Mouse (Mus musculus) liver, postnatal 0 days (tissue): ENCODE measurements at regions not wholly inside any gene's neighbourhood (a gene's known extent, or its start where the extent isn't known, plus 50 kb on each side); places are given as distances from the start of the nearest gene placed in this dataset.

Experiments
- ATAC-seq: fragments of 200-750 bp; cut with Nextera tagmentation; 2 replicates; pipeline ENCODE4 v1.8.0; 2017; ENCODE audit warnings: mild to moderate bottlenecking, moderate library complexity
- DNase-seq: peaks from one replicate; pipeline ENCODE4 v3.0.0-alpha.2; 2016
- H3K27ac ChIP-seq: fragments of 300-500 bp; sonication (generic); 2 replicates; pipeline ENCODE4 v1.5.1; 2014; ENCODE audit warnings: antibody characterized with exemption, moderate library complexity, mild to moderate bottlenecking, low read depth
- H3K27me3 ChIP-seq: fragments of 300-500 bp; sonication (generic); 2 replicates; pipeline ENCODE4 v1.6.1; 2014; ENCODE audit warnings: low read length, control low read depth, mixed read lengths; ENCODE audit not compliant: insufficient read depth
- H3K36me3 ChIP-seq: fragments of 300-500 bp; sonication (generic); replicated peaks from 2 replicates; pipeline ENCODE4 v1.6.1; 2014; ENCODE audit warnings: mild to moderate bottlenecking, control low read depth, low read length, moderate library complexity, mixed read lengths; ENCODE audit not compliant: insufficient read depth
- H3K4me1 ChIP-seq: fragments of 300-500 bp; sonication (generic); 2 replicates; pipeline ENCODE4 v1.6.1; 2014; ENCODE audit warnings: antibody characterized with exemption, mild to moderate bottlenecking, control low read depth; ENCODE audit not compliant: insufficient read depth
- H3K4me2 ChIP-seq: fragments of 300-500 bp; sonication (generic); 2 replicates; pipeline ENCODE4 v1.6.1; 2014; ENCODE audit warnings: low read depth, mild to moderate bottlenecking, low read length, moderate library complexity, mixed read lengths
- H3K4me3 ChIP-seq: fragments of 300-500 bp; sonication (generic); 2 replicates; pipeline ENCODE4 v1.5.1; 2014; ENCODE audit warnings: low read depth, low read length
- H3K9ac ChIP-seq: fragments of 300-500 bp; sonication (generic); replicated peaks from 2 replicates; pipeline ENCODE4 v1.6.1; 2014; ENCODE audit warnings: mild to moderate bottlenecking, moderate library complexity
- H3K9me3 ChIP-seq: fragments of 300-500 bp; sonication (generic); 2 replicates; pipeline ENCODE4 v1.6.1; 2016; ENCODE audit warnings: mild to moderate bottlenecking, control low read depth, low read length, mixed read lengths
- CTCF ChIP-seq: sonication (generic); IDR thresholded peaks from 2 replicates; pipeline ENCODE4 v1.5.1; 2016; ENCODE audit warnings: antibody characterized with exemption, low read depth
- EP300 ChIP-seq: IDR thresholded peaks from 2 replicates; pipeline ENCODE4 v1.6.1; 2016; ENCODE audit warnings: antibody characterized with exemption, low read depth, mild to moderate bottlenecking
- WGBS: fragments of 180-500 bp; shearing (Covaris S2); extraction: QIAGEN DNeasy Blood & Tissue Kit; methylation state at CpG from one replicate; pipeline ENCODE4 v1.1.7; 2014; ENCODE audit not compliant: insufficient replicate concordance; 5-methylcytosine and 5-hydroxymethylcytosine counted together

DNA sequence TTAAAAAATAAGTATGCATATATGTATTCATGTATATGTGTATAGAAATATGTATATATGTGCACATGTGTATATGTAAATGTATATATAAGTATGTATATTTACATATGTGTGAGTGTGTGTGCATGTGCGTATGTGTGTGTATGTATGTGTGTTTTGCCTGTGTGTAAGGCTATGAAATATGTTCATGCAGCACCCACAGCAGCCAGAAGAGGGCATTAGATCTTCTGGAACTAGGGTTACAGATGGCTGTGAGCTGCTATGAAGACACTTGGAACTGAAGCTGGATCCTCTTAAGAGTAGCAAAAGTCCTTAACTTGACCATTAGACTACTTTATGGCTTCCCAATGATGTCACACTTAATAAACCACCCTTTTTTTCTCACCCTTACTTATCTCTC is 166.2 kb upstream of the Nampt start:
- H3K4me1 ChIP-seq = no peaks in the 10 kb centered on the region
- H3K36me3 ChIP-seq = no peaks in the 10 kb centered on the region
- no peak overlapping the region for H3K9ac ChIP-seq
- H3K27me3 ChIP-seq = no peaks in the 10 kb centered on the region
- TF ChIP-seq CTCF = peak; percentile 37
- TF ChIP-seq EP300 = no peak
- ATAC-seq (no peak), DNase-seq (no peak)
- H3K4me3 ChIP-seq = no peak overlapping the region
- H3K4me2 ChIP-seq = no peak overlapping the region
- 86% methylated on average over 1 of the region's 1 CpGs for WGBS
- H3K27ac ChIP-seq = no peak overlapping the region
- H3K9me3 ChIP-seq = no peaks in the 10 kb centered on the region

- Histone ChIP-seq H3K4me1 (no peaks in the 10 kb centered on the region), H3K27me3 (no peaks in the 10 kb centered on the region), H3K27ac (no peak overlapping the region), H3K4me2 (no peak overlapping the region), H3K9me3 (no peaks in the 10 kb centered on the region), H3K9ac (no peak overlapping the region), H3K36me3 (no peaks in the 10 kb centered on the region), H3K4me3 (no peak overlapping the region)
- no peak for TF ChIP-seq CTCF
- TF ChIP-seq EP300 = no peak
- ATAC-seq (no peak), DNase-seq (no peak)
- WGBS = 42% methylated on average over 2 of the region's 2 CpGs
Measured at GRCm38 (mm10) chr12:32656194-32656593, 163.2 kb upstream of the Nampt start.

DNA sequence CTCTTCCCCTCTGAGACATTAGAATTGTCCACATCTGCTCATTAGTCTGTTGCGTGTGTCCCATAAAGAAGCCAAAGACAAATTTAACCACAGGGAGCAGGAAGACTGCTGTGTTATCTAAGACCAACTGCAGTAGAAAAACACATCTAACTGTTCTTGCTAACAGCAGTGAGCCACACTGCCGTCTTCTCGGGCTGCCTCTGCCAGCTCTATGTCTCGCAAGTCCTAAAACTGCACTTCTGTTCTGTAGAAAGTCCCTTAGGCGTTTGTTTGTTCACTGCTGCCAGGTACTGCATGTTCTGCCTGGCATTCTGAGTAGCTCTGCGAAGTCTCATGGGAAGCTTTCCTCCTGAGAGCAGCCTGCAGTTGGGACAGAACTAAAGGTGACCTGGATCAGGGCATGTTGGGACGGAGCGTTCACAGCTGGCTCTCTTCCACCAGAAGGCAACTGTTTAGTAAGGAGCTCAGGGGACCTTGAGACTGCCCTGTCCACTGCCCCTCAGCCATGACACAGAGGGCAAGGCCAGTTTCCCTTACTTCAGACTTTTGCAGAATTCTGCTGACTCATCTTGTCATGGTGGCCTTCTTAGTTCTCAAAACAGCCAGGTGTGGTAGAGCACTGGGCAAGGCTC is 157.4 kb upstream of the Nampt start:
- 57% methylated on average over 8 of the region's 8 CpGs for WGBS
- Histone ChIP-seq H3K9ac (no peak overlapping the region), H3K27ac (no peak overlapping the region), H3K4me3 (no peak overlapping the region), H3K27me3 (no peaks in the 10 kb centered on the region), H3K4me2 (no peak overlapping the region), H3K4me1 (no peaks in the 10 kb centered on the region), H3K36me3 (no peaks in the 10 kb centered on the region), H3K9me3 (no peaks in the 10 kb centered on the region)
- TF ChIP-seq EP300 (no peak), CTCF (no peak)
- DNase-seq (no peak), ATAC-seq (no peak)

DNA sequence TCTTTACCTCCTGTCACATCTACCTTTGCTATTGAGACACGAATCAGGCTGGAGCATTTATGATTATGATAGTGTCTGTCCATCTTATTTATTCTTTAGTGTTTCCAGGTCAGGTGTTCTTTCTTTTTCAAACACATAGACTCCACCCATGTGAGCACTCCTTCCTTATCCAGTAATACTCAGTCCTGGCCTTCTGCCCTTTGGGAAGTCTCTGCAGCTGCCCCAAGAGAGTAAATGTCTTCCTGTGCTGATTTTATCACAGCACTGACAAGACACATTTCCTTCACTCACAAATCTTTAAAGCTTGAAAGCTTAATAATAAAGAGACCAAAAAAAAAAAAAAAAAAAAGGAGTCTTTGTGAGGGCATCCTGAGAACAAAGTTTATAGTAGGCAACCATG is 153.3 kb upstream of the Nampt start:
- H3K9me3 ChIP-seq = no peaks in the 10 kb centered on the region
- no peak overlapping the region for H3K9ac ChIP-seq
- TF ChIP-seq EP300 (no peak), CTCF (no peak)
- no peaks in the 10 kb centered on the region for H3K36me3 ChIP-seq
- no peak overlapping the region for H3K27ac ChIP-seq
- ATAC-seq = no peak
- DNase-seq = no peak
- H3K4me2 ChIP-seq = no peak overlapping the region
- H3K27me3 ChIP-seq = no peaks in the 10 kb centered on the region
- no peak overlapping the region for H3K4me3 ChIP-seq
- H3K4me1 ChIP-seq = no peaks in the 10 kb centered on the region
- 55% methylated on average over 1 of the region's 1 CpGs for WGBS

- H3K36me3 ChIP-seq = no peaks in the 10 kb centered on the region
- no peak overlapping the region for H3K4me2 ChIP-seq
- H3K4me3 ChIP-seq = no peak overlapping the region
- H3K27me3 ChIP-seq = no peaks in the 10 kb centered on the region
- WGBS = 76% methylated on average over 1 of the region's 1 CpGs
- ATAC-seq (no peak), DNase-seq (no peak)
- H3K9ac ChIP-seq = no peak overlapping the region
- TF ChIP-seq EP300 (no peak), CTCF (no peak)
- no peaks in the 10 kb centered on the region for H3K9me3 ChIP-seq
- no peaks in the 10 kb centered on the region for H3K4me1 ChIP-seq
- H3K27ac ChIP-seq = no peak overlapping the region
Measured at GRCm38 (mm10) chr12:32677908-32678307, 141.4 kb upstream of the Nampt start.

- no peak for TF ChIP-seq EP300
- no peak for TF ChIP-seq CTCF
- H3K36me3 ChIP-seq = no peaks in the 10 kb centered on the region
- H3K4me2 ChIP-seq = no peak overlapping the region
- H3K27me3 ChIP-seq = no peaks in the 10 kb centered on the region
- H3K4me3 ChIP-seq = no peak overlapping the region
- H3K27ac ChIP-seq = peak overlapping the region; percentile 36; the same call in 1 of the 2 replicates
- H3K9ac ChIP-seq = no peak overlapping the region
- H3K9me3 ChIP-seq = no peaks in the 10 kb centered on the region
- no peaks in the 10 kb centered on the region for H3K4me1 ChIP-seq
- WGBS = 50% methylated on average over 1 of the region's 1 CpGs
- ATAC-seq (peak; percentile 79), DNase-seq (no peak)
Measured at GRCm38 (mm10) chr12:32678756-32679155, 140.6 kb upstream of the Nampt start.

- 55% methylated on average over 3 of the region's 3 CpGs for WGBS
- Histone ChIP-seq H3K36me3 (no peaks in the 10 kb centered on the region), H3K27me3 (no peaks in the 10 kb centered on the region), H3K9me3 (no peaks in the 10 kb centered on the region), H3K4me2 (no peak overlapping the region), H3K4me1 (no peaks in the 10 kb centered on the region), H3K27ac (peak overlapping the region; percentile 78), H3K4me3 (no peak overlapping the region), H3K9ac (no peak overlapping the region)
- TF ChIP-seq CTCF (no peak), EP300 (peak; percentile 43; the same call in 1 of the 2 replicates)
- DNase-seq (no peak), ATAC-seq (peak; percentile 89)
Measured at GRCm38 (mm10) chr12:32681910-32682309, 137.4 kb upstream of the Nampt start.
